Mouse (Mus musculus) left cerebral cortex, adult 18-20 months (tissue): Measurements from ENCODE around the gene Yjefn3. TPM values are rescaled to one million over a fixed set of nuclear protein-coding genes. Genes with fewer than 3 reads are reported as not detected.

Source experiments
- DNase-seq, 2 experiments: peaks; one replicate each; pipeline ENCODE4 v3.0.0; 2021 to 2022; ENCODE audit warnings: low spot score in 2 of 2, mixed read lengths in 1 of 2
- total RNA-seq, 2 experiments: library from RNA; stranded (reverse); gene quantifications; 2 replicates each; pipeline ENCODE4 v1.2.3; 2021

Gene Yjefn3
- total RNA-seq, 2 experiments from 2014 or later, result 28.3 to 30.7 TPM

GRCm38 (mm10) chr8:69881261-69881865 lies 21.1 kb downstream of the Yjefn3 start:
- no peak for DNase-seq

GRCm38 (mm10) chr8:69880841-69881240 lies 21.7 kb downstream of the Yjefn3 start:
- no peak for DNase-seq

GRCm38 (mm10) chr8:69879678-69880077 lies 22.8 kb downstream of the Yjefn3 start:
- DNase-seq, result no peak

GRCm38 (mm10) chr8:69877992-69878391 lies 24.5 kb downstream of the Yjefn3 start:
- DNase-seq, result no peak

- no peak for DNase-seq
These were observed 25.1 kb downstream of the Yjefn3 start for GRCm38 (mm10) chr8:69877396-69877795.

GRCm38 (mm10) chr8:69876967-69877366 lies 25.5 kb downstream of the Yjefn3 start:
- no peak for DNase-seq

- DNase-seq, result no peak
These were observed 26.4 kb downstream of the Yjefn3 start for GRCm38 (mm10) chr8:69876097-69876496.

- DNase-seq, result no peak
These were observed 27.9 kb downstream of the Yjefn3 start for GRCm38 (mm10) chr8:69874654-69875053.

GRCm38 (mm10) chr8:69874155-69874554 lies 28.4 kb downstream of the Yjefn3 start:
- DNase-seq, result peak; percentile 65 to 72

- DNase-seq, result no peak
These were observed 31.6 kb downstream of the Yjefn3 start for GRCm38 (mm10) chr8:69870907-69871306.

- no peak for DNase-seq
These were observed 32.3 kb downstream of the Yjefn3 start for GRCm38 (mm10) chr8:69870003-69870765.

- DNase-seq, result no peak
These were observed 34.7 kb downstream of the Yjefn3 start for GRCm38 (mm10) chr8:69867696-69868326.

GRCm38 (mm10) chr8:69864180-69864579 lies 38.3 kb downstream of the Yjefn3 start:
- DNase-seq, result no peak

GRCm38 (mm10) chr8:69863387-69864020 lies 39.0 kb downstream of the Yjefn3 start:
- peak in 1 of 2 experiments; percentile 47 for DNase-seq

GRCm38 (mm10) chr8:69861251-69861650 lies 41.3 kb downstream of the Yjefn3 start:
- DNase-seq, result no peak

GRCm38 (mm10) chr8:69860807-69861206 lies 41.7 kb downstream of the Yjefn3 start:
- DNase-seq, result no peak

- no peak for DNase-seq
These were observed 48.6 kb downstream of the Yjefn3 start for GRCm38 (mm10) chr8:69853869-69854268.

- no peak for DNase-seq
These were observed 51.5 kb downstream of the Yjefn3 start for GRCm38 (mm10) chr8:69850926-69851506.

- no peak for DNase-seq
These were observed 52.6 kb downstream of the Yjefn3 start for GRCm38 (mm10) chr8:69849899-69850298.

GRCm38 (mm10) chr8:69848951-69849350 lies 53.6 kb downstream of the Yjefn3 start:
- no peak for DNase-seq
